Mouse (Mus musculus) inflammation-experienced regulatory T-cells, adult 6 months (primary cell): ENCODE measurements around the gene Cog8. TPM values are rescaled to one million over a fixed set of nuclear protein-coding genes. Genes with fewer than 3 reads are reported as not detected.

Experiments
- ATAC-seq: one replicate; pipeline ENCODE4 v1.8.0; 2017
- polyA plus RNA-seq, 3 experiments: library from polyadenylated mRNA; unstranded; fragments of 100-300 nt; shearing (Covaris generic); gene quantifications; one replicate each; pipeline ENCODE4 v1.2.1; 2017

Cog8 gene
- polyA plus RNA-seq = 1 to 10 TPM; 6.0 to 9.5 (median 7.4) TPM

DNA sequence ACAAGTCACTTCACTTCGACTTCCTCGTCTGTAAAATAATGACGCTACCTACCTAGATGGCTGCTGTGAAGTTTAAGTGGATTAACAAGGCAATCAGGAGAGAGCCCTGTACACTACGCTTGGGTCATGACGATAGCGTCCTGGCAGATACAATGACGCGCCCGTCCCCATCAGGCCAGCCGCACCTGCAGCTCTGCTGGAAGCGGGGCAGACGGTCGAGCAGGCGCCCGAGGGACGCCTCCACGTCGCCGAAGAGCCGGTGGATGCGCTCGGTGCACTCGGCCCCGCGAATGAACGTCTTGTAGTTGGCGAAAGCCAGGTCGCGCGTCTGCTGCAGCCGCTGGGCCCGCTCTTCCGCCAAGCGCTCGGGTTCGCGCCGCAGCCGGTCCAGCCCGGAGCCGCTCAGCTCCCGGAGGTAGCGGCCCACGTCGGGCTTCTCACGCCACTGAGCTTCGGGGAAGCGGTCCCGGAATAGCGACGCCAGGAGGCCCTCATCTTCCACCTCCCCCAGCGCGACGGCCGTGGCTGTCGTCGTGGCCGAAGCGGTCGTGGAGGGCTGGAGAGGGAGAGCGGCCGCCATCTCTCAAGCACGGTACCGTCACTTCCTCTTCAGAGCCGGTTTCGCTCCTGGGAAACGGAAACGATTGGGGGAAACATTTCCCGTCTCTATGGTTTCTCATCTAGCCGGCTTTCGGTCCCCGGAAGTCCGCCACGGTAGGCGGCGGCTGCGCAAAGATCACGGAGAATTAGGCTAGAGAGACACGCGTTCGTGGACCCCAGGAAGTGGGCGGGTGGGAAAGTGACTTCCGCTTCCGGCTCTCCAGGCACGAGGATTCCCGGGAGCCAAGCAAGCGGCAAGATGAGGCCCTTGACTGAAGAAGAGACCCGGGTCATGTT, at the start of gene Cog8, which contains the start of gene Nip7:
Gene Cog8, minus strand, starts transcription at position 614 of the 897 bp plus-strand sequence.
Gene Nip7, plus strand, starts transcription at position 802 of the 897 bp plus-strand sequence.
- ATAC-seq = peak; percentile 98

DNA sequence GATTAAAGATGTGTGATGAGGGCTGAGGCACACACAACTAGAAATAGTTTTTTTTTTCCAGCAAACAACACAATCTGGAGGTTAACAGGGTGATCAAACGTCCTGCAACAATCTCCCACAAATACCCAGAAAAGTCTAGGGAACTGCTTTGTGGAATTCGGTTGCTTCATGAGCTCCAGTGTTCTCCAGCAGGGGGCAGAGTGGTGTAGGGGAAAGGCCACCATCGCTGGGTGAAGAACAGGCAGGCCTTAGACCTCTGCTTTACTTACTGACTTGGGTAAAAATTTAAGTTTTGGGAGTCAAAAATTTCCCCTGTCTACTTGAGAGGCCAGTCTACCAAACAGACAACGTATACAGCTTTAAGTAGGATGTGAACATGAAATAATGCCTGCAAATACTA, 48.1 kb upstream of the Cog8 start:
- ATAC-seq = peak; percentile 41

DNA sequence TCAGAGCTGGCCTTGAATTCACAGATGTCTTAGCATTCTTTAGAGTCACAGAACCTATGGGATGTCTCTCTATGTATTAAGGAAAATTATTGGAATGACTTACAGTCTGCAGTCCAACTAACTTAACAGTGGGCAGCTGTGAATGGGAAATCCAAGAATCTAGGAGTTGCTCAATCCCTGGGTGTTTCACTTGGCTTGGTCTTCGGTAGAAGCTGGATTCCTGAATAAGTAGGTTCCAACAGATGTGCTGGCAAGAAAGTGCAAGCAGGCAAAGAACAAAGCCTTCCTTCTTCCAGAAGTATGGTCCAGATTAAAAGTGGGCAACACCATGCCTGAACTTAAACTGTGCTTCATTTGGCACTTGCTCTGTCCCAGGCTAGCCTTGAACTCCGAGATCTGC, 44.1 kb upstream of the Cog8 start:
- ATAC-seq = no peak

DNA sequence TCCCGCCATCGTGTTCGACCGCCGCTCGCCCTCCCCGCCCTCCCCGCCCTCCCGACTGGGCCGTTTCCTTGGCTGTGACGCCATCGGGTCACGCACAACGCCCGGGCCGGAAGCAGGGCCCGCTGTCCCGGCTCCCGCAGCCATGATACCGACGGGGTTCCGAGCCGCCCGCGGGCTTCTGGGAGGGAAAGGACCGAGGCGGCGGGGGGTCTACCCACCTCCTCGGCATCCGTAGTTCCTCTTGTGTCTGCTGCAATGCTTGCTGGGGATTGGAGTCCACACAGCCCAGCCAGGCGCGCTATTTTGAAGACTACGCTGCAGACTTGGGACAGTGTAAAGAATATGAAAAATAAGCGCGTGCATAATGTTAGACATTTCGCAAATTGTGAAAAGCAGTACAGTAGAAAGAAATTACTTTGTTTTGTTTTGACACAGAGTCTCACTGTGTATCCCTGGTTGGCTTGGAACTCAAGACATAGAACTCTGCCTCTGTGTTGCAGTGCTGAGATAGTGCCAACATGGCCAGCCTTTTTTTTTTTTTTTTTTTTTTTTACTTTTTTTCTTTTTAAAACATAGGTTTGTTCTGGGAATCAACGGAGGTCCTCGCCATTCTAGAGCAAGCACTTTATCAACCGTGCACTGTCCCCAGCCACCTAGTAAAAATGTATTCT, 40.0 kb upstream of the Cog8 start, which contains the start of gene Terf2:
Gene Terf2, minus strand, starts transcription at position 182 of the 671 bp plus-strand sequence.
- peak; percentile 88 for ATAC-seq

DNA sequence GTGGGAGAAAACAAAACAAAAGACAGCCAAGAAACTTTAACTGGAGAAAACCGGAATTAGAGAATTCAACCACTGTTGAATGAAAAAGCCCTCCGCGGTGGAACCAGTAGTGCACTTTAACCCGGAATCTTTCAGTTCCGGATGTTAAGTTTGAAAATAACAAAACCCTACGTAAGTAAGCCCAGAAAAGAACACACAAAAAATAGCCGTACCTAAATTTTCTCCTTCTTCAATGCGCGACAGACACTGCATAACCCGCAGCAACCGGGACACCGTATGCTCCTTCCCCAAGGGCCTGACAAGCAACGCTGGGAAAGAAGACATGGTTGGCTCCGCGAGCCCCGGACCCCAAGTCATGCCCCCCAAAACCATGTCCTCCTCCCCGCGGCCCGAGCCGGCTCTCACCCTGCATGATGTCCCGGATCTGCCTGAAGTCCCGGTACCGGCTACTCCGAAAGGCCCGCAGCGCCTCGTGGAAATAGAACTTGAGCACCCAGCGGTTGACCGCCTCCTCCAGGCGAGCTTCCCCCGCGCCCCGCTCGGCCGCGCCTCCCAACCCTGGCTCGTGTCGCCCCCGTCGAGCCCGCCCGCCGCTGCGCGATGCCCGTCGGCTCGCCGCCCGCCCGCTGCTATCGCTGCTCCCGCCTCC, 39.4 kb upstream of the Cog8 start:
- peak; percentile 54 for ATAC-seq

DNA sequence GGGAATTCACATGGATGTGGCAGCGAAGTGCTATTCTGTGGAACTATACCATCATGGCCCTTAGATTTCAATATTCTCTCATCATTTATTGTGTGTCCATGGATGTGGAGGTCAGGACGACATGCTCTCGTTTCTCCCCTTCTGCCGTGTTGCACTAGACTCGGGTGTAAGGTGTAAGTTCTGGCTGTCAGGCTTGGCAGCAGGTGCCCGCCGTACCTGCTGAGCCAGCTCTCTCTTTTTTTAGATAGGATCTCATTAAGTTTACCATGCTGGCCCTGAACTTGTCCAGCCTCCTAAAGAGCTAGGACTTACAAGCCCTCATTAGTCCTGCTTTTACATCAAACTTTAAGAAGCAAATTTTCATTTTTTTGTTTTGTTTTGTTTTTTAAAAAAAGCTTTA, 34.0 kb upstream of the Cog8 start:
- no peak for ATAC-seq

DNA sequence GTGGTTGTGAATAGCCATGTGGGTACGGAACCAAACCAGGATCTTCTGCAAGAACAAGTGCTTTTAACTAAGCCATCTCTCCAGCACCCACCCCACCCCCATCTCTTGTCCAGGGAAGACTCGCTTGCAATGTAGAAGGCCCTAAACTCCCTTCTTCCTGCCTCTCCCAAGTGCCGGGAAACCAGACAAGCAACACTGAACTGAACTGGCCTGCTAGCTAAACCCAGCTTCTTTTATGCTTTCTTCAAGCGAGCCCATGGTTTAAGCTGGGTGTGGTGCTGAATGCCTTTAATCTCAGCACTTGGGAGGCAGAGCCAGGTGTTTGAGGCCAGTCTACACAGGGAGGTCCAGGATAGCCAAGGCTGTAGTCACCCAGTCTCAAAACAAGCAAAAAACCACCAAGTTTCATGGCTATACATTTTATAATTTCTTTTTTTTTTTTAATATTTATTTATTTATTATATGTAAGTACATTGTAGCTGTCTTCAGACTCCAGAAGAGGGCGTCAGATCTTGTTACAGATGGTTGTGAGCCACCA, 32.1 kb upstream of the Cog8 start:
- ATAC-seq = no peak

DNA sequence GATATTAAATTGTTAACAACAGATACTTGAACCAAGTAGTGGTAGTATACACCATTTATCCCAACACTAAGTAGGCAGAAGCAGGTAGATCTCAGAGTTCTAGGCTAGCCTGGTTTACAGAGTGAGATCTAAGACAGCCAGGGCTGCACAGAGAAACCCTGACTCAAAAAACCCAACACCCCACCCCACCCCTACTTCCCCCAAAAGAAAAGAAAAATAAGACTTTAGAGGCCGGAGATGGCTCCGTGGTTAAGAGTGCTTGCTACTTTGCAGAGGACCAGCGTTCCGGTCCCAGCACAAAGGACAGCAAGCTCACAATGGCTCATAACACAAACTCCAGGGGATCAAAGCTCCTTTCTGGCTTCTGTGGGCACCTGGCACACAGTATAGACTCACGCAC, 29.5 kb upstream of the Cog8 start:
- ATAC-seq = no peak

DNA sequence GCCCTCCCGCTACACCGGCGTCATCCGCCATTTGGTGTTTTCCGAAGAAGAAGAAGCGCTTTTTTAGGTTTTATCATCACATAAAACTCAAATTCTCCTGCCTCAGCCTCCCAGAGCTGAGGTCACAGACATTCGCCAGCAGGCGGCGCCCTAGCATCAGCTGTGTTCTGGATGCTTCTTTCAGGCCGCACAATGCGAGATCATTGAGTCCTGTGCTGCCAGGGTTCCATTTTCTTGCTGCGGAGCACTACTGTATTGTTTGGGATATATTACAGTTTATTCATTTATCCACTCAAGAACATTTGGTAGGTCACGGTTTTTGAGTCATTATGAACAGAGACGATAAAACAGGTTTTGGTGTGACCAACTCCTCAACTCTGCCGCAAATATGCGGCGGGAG, 28.9 kb upstream of the Cog8 start:
- ATAC-seq = no peak

DNA sequence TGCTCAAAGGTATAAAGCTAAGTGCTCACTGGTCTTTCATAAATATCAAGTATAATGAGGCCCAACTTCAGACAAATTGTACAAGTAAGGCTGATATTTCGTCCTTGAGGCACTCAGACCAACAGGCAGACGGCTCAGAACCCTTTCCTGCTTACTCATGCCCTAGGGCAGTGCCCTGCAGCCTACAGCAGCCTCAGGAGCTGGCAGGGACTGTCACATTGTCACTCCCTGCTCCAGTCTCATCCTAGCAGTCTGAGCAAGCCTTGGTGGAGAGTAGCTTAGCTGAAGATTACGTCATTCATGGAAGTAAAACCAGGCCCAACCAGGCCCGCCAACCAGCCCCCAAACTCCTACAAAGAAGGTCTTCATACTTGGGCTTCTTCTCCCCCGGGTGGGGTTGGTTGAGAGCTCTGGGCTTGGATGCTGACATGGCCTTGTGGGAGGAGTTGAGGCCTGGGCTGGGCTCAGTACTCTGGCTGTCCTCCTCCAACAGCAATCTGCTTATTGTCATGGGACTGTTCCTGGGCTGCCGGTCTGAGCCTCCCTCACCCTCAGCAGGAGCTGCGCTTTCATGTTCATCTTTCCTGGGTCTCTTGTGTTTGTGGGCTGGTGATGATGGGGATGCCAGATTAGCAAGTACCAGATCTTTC, 19.9 kb upstream of the Cog8 start:
- no peak for ATAC-seq

DNA sequence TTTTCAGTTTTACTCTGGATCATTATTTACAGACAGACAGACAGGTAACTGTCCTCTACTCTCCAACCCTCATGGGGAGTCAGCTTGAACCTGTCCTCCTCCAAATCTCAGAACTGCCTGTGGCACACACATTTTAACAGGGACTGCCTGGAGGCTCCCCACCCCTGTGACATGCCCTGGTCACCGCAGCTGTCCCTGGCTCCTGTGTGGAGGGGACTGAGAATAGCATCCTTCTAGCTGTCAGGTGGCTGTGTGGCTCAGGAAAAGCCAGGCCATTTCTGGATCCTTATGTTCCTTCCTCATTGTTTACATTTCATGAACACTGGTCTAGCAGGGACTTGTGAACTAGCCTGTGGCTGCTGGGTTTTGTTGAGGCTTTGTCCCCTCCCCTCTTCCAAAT, 17.6 kb upstream of the Cog8 start:
- ATAC-seq = no peak

DNA sequence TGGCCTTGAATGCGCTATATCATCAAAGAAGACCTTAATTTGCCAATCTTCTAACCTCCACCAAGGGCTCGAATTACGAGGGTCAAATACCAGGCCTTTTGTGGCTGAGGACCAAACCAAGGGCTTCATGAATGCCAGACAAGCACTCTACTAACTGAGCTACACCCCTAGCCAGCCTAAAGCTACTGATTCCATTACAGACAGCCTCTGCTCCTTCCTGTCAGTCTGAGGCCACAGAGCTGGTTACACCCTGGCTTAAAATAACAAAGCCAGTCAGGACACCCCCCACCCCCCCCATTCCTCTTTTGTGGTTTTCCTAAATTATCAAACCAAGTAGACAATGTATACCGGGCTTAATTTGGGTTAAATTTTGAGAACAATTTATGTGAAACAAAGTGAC, 17.2 kb upstream of the Cog8 start:
- no peak for ATAC-seq

DNA sequence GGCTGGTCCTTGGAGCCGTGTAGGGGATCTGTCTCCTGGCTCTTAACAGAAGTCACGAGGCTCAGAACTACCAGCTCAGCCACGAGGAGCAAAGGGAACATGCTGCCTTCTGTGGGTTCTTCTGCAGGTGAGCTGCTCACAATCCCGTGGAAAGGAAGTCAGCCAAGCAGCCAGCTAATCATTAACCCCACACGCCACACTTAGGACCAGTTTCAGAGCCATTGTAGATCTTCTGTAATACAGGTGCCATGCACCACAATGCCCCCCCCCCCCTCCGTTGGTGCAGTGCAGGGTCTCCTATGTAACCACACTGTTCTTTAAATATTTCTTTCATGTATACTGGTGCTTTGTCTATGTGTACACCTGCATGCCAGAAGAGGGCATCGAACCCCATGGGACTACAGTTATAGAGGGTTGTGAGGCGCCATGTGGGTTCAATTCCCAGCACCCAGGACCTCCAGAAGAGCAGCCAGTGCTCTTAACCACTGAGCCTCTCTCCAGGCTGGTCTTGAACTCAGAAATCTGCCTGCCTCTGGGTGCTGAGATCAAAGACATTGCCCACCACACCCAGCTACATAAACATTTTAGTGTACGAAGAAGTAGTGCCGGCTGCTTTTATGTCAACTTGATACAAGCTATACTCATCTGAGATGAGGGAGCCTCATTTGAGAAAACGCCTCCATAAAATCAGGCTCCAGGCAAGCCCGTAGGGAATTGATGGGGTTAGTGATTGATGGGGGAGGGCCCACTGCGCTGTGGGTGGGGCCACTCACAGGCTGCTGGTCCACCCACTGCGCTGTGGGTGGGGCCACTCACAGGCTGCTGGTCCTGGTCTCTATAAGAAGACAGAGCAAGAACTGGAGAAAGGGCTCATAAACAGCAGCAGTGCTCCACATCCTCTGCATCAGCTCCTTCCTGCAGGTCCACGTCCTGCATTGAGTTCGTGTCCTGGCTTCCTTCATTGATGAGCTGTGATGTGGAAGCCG, 9.3 kb upstream of the Cog8 start, which contains the start of gene Tmed6:
Gene Tmed6, minus strand, starts transcription at position 134 of the 986 bp plus-strand sequence.
- ATAC-seq = peak; percentile 14

DNA sequence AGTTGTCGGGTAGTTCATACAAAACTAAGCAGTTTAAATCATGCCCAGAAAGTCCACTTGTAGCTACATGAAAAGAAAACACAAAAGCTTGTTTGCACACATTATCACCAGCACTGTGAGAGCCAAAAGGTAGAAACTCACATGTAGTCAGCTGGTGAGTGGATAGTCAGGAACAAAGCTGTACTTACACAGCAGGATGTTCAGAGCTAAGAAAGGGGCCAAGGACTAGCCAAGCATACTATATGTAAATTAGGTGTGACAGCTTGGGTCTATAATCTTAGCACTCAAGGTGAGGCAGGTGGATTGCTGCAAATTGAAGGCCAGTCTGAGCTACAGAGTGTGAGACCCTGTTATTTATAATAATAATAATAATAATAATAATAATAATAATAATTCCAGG, 6.1 kb upstream of the Cog8 start:
- ATAC-seq = no peak

DNA sequence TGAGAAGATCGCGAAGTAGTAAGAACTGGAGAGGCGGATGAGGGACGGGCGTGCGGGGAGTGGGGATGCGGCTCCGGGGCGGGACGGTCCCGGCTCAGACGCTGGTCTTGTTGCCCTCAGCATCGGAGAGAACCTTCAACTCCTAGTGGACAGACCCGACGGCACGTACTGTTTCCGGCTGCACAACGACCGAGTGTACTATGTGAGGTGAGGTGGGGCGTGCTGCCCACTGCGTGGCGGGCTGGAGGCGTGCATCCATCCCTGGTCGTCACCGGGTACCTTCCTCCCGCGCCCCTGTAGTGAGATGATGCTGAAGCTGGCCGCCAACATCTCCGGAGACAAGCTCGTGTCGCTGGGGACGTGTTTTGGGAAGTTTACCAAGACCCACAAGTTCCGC, 482 bp upstream of the Cog8 start:
- ATAC-seq = no peak

DNA sequence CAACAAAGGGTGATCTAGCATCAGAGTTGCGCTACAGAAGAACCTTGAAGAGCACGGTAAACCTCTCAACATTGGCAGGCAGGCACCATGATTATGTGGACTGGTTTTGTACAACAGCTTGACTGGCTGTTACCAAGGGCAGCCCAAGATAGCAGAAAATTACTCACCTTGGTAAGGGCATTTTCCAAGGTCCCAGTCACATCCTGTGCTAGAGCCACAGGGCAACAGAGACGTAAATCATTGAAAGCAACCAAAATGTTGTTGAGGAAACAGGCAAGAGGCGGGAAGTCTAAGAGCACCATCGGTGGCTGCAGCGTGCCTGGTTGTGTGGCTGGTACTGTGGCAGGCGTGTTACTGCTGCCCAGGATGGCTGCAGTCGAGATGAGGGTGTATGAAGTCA, 4.4 kb downstream of the Cog8 start:
- no peak for ATAC-seq

DNA sequence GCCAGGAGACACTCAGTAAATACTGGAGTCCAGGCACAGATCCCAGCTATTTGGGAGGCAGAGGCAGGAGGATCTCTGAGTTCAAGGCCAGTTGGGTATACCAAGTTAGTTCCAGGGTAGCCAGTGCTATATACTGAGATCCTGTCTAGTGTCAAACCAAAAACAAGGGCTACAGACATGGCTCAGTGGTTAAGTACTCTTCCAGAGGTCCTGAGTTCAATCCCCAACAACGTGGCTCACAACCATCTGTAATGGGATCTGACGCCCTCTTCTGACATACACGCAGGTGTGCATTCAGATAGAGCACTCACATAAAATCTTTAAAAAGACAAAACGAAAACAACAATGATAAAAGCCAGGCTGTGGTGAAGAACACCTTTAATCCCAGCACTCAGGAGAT, 7.0 kb downstream of the Cog8 start:
- no peak for ATAC-seq

DNA sequence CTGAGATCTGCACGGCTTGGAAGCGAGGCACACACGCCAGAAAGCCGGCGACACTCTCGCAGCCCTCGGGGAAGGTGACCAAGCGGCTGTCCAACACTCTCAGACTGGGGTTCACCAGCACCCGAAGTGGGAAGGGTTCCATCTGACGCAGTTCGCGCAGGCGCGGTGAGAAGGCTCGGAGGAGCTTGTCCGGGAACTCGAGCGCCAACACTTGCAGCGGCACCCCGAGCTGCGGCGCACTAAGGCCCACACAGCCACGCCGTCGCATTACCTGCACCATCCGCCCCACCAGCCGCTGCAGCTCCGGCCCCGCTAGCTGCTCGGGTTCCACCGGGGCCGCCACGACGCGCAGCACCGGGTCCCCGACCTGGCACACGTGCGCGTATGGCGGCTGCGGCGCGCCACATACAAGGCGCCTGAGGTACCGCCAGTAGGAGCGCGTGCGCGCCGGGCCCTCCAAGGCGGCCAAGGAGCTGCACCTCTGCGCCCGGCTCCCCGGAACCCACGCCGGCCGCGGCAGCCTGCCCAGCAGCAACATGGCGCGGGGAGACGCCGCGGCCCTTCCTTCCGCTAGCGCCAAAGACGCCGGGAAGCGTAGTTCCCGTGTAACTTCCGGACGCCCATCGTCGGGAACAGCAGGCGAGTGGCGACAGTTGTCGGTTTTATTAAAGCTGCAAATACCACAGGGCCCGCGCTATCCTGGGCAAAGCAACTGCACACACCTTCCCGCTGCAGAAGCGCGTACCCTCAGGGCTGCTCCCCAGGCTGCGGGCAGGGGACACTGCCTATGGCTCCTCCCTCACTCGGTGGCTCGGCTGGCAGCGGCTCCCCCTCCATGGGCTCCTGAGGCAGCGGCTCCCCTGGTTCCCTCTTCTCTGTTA, 8.2 kb downstream of the Cog8 start, which contains the start of gene Pdf:
Gene Pdf, minus strand, starts transcription at position 554 of the 881 bp plus-strand sequence.
- ATAC-seq = peak; percentile 71

DNA sequence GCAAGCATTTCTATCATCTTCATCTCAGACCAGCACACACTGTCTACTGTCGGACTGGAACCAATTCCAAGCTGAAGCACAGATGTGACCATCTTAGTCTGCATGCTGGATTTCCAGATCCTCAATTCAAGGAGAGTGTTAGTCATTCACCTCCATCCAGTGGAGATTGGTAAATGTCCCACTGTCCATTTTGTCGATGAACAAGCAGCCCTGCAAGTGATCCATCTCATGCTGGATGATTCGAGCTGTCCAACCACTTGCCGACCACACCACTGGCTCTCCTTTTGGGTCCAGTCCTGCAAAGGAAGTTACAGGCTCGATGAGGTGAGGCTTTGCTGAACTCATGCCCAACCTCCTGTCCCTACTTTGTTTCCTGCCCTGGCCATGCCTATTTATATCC, 9.5 kb downstream of the Cog8 start:
- no peak for ATAC-seq

DNA sequence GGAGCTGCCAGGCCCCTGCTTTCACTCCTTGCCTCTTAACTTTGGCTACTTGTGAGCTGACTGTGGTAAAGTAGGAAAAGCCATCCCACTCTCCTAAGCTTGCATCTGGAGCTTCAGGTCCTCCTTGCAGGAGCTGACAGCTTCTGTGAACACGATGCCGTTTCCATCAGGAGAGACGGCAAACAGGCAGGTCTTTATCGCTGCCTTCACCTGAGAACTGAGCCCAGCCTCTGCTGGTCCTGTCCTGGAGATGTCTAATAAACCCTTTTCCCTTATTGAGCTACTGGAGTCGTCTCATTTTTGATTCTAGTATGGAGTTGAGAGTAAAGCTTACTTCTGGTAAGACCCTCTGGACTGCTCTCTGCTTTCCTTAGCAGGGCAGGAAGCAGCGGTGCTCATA, 11.0 kb downstream of the Cog8 start:
- ATAC-seq = no peak
